Mouse (Mus musculus) ES-Bruce4 (cell line): ENCODE data around the gene Sbpl.

Experiments used
- CTCF ChIP-seq: IDR thresholded peaks from one replicate; pipeline ENCODE4 v1.8.1; 2011; ENCODE audit warnings: low read depth, low read length
- POLR2A ChIP-seq: IDR thresholded peaks from one replicate; pipeline ENCODE4 v1.8.1; 2011; ENCODE audit warnings: low read length; ENCODE audit not compliant: insufficient read depth

- TF ChIP-seq CTCF (no peak), POLR2A (no peak)
Measured at GRCm38 (mm10) chr17:23931157-23931556, 23.9 kb downstream of the Sbpl start.
